Mouse (Mus musculus) midbrain, postnatal 0 days (tissue): Measurements from ENCODE around the gene Ttc23. TPM values are rescaled to one million over a fixed set of nuclear protein-coding genes. Genes with fewer than 3 reads are reported as not detected.
A peak's percentile ranks its signal among the peaks of the same experiment; 100 is the strongest.

Experiments
- ATAC-seq: fragments of 200-750 bp; cut with Nextera tagmentation; 2 replicates; pipeline ENCODE4 v1.8.0; 2017; ENCODE audit warnings: moderate number of reproducible peaks, mild to moderate bottlenecking, moderate TSS enrichment, moderate library complexity; ENCODE audit not compliant: low FRiP score
- DNase-seq: peaks from one replicate; pipeline ENCODE4 v3.0.0-alpha.2; 2015; ENCODE audit warnings: low spot score
- H3K27ac ChIP-seq: fragments of 300-500 bp; sonication (generic); 2 replicates; pipeline ENCODE4 v1.5.1; 2014; ENCODE audit warnings: low read depth, mild to moderate bottlenecking, low read length, mixed read lengths
- H3K27me3 ChIP-seq: fragments of 300-500 bp; sonication (generic); 2 replicates; pipeline ENCODE4 v1.6.1; 2014; ENCODE audit warnings: low read length, control low read depth, mixed read lengths; ENCODE audit not compliant: insufficient read depth
- H3K36me3 ChIP-seq: fragments of 300-500 bp; sonication (generic); 2 replicates; pipeline ENCODE4 v1.6.1; 2014; ENCODE audit warnings: low read length, control low read depth, mixed read lengths; ENCODE audit not compliant: insufficient read depth
- H3K4me1 ChIP-seq: fragments of 300-500 bp; sonication (generic); 2 replicates; pipeline ENCODE4 v1.6.1; 2014; ENCODE audit warnings: mild to moderate bottlenecking, control low read depth, antibody characterized with exemption, low read length, mixed read lengths; ENCODE audit not compliant: insufficient read depth
- H3K4me2 ChIP-seq: fragments of 300-500 bp; sonication (generic); 2 replicates; pipeline ENCODE4 v1.6.1; 2014; ENCODE audit warnings: low read depth, mild to moderate bottlenecking, low read length, mixed read lengths; ENCODE audit not compliant: poor library complexity, severe bottlenecking
- H3K4me3 ChIP-seq: fragments of 300-500 bp; sonication (generic); 2 replicates; pipeline ENCODE4 v1.5.1; 2014; ENCODE audit warnings: low read depth, mild to moderate bottlenecking, low read length, moderate library complexity
- H3K9ac ChIP-seq: fragments of 300-500 bp; sonication (generic); replicated peaks from 2 replicates; pipeline ENCODE4 v1.6.1; 2014; ENCODE audit warnings: mild to moderate bottlenecking, low read length, moderate library complexity, mixed read lengths; ENCODE audit not compliant: poor library complexity, severe bottlenecking
- H3K9me3 ChIP-seq: fragments of 300-500 bp; sonication (generic); 2 replicates; pipeline ENCODE4 v1.6.1; 2016; ENCODE audit warnings: low read length, control low read depth
- CTCF ChIP-seq: IDR thresholded peaks from 2 replicates; pipeline ENCODE4 v1.5.1; 2016; ENCODE audit warnings: antibody characterized with exemption, mild to moderate bottlenecking
- WGBS: fragments of 180-500 bp; shearing (Covaris S2); extraction: QIAGEN DNeasy Blood & Tissue Kit; methylation state at CpG from one replicate; pipeline ENCODE4 v1.1.7; 2014; 5-methylcytosine and 5-hydroxymethylcytosine counted together
- polyA plus RNA-seq: library from polyadenylated mRNA; unstranded; fragments of >200 nt; fragmentation: Nextera tagmentation; extraction: Ambion mirVana; gene quantifications from 2 replicates; pipeline ENCODE4 v1.2.1, GENCODE M21; 2015
- total RNA-seq: library from RNA; depleted of rRNA; stranded (reverse); fragments of >200 nt; gene quantifications from 2 replicates; pipeline ENCODE4 v1.2.3, GENCODE M21; 2014

Ttc23 gene
- total and polyA plus RNA-seq, 2 experiments from 2014 or later = 4.6 to 5.9 TPM

- Histone ChIP-seq H3K27ac (no peak overlapping the region), H3K9ac (no peak overlapping the region), H3K9me3 (no peaks in the 10 kb centered on the region), H3K4me2 (no peak overlapping the region), H3K27me3 (no peaks in the 10 kb centered on the region), H3K4me3 (no peak overlapping the region), H3K4me1 (no peaks in the 10 kb centered on the region), H3K36me3 (no peaks in the 10 kb centered on the region)
- WGBS = 91% methylated on average over 9 of the region's 9 CpGs
- DNase-seq (no peak), ATAC-seq (no peak)
- TF ChIP-seq CTCF = no peak
Observed at GRCm38 (mm10) chr7:67681078-67681477, 33.9 kb downstream of the Ttc23 start.

GRCm38 (mm10) chr7:67683006-67683405 lies 35.8 kb downstream of the Ttc23 start:
- no peaks in the 10 kb centered on the region for H3K9me3 ChIP-seq
- 88% methylated on average over 16 of the region's 16 CpGs for WGBS
- H3K4me1 ChIP-seq = no peaks in the 10 kb centered on the region
- ATAC-seq = no peak
- H3K4me3 ChIP-seq = no peak overlapping the region
- H3K27me3 ChIP-seq = no peaks in the 10 kb centered on the region
- DNase-seq = no peak
- no peak overlapping the region for H3K27ac ChIP-seq
- 0 out of 2 replicates have a peak, but pooled peaks have one; percentile 9 for TF ChIP-seq CTCF
- no peak overlapping the region for H3K4me2 ChIP-seq
- no peaks in the 10 kb centered on the region for H3K36me3 ChIP-seq
- no peak overlapping the region for H3K9ac ChIP-seq

DNA sequence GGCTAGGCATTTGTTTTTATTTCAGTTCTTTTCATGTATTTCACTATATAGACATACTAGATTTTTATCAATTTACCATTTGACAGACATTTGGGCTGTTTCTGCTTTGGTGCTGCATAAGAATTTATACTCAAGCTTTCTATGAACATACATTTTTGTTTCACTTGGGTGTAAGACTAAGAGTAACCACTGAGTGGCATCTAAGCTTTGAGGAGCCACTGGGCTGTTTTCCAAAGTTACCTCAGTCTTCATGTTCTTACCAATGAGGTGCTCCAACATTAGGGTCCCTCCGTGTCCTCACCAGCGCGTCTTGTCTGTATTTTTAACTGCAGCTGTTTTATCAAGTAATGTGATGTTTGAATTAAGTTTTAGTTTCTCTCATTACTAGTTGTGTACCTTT lies 39.3 kb downstream of the Ttc23 start:
- Histone ChIP-seq H3K4me1 (no peaks in the 10 kb centered on the region), H3K4me2 (no peak overlapping the region), H3K4me3 (no peak overlapping the region), H3K9me3 (no peaks in the 10 kb centered on the region), H3K36me3 (no peaks in the 10 kb centered on the region), H3K27ac (no peak overlapping the region), H3K27me3 (no peaks in the 10 kb centered on the region), H3K9ac (no peak overlapping the region)
- ATAC-seq (no peak), DNase-seq (peak; percentile 48)
- WGBS = 98% methylated on average over 3 of the region's 3 CpGs
- TF ChIP-seq CTCF = peak; percentile 42

- DNase-seq = no peak
- Histone ChIP-seq H3K4me3 (no peak overlapping the region), H3K4me1 (no peaks in the 10 kb centered on the region), H3K9me3 (no peaks in the 10 kb centered on the region), H3K27me3 (no peaks in the 10 kb centered on the region), H3K9ac (no peak overlapping the region), H3K4me2 (no peak overlapping the region), H3K36me3 (no peaks in the 10 kb centered on the region), H3K27ac (no peak overlapping the region)
- WGBS = 59% methylated on average over 3 of the region's 3 CpGs
- no peak for ATAC-seq
- no peak for TF ChIP-seq CTCF
Observed at GRCm38 (mm10) chr7:67688281-67688680, 41.1 kb downstream of the Ttc23 start.

GRCm38 (mm10) chr7:67689793-67690192 lies 42.6 kb downstream of the Ttc23 start:
- no peaks in the 10 kb centered on the region for H3K9me3 ChIP-seq
- ATAC-seq (no peak), DNase-seq (no peak)
- H3K36me3 ChIP-seq = no peaks in the 10 kb centered on the region
- no peak for TF ChIP-seq CTCF
- 83% methylated on average over 7 of the region's 7 CpGs for WGBS
- H3K4me2 ChIP-seq = no peak overlapping the region
- H3K27me3 ChIP-seq = no peaks in the 10 kb centered on the region
- no peak overlapping the region for H3K9ac ChIP-seq
- no peaks in the 10 kb centered on the region for H3K4me1 ChIP-seq
- no peak overlapping the region for H3K4me3 ChIP-seq
- no peak overlapping the region for H3K27ac ChIP-seq

DNA sequence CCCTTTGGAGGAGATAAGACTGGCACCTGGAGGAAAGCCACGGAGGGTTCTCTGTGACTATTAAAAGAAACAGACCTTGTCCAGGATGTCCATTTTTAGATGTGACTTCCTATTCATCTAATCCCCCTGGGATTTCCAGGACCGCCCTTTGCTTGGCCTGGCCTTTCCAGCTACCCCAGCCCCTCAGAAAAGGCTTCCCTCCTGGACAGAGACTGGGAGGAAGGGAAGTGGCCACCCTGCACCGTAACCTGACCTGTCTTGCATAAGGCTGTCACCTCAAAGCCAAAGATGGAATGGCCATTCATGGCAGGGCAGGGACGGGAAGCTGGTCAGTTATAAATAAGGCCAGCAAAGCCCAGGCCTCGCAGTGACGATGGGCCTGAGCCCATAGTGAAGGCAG lies 43.8 kb downstream of the Ttc23 start:
- TF ChIP-seq CTCF = no peak
- H3K4me3 ChIP-seq = no peak overlapping the region
- H3K9me3 ChIP-seq = no peaks in the 10 kb centered on the region
- no peak for DNase-seq
- H3K27ac ChIP-seq = no peak overlapping the region
- H3K36me3 ChIP-seq = no peaks in the 10 kb centered on the region
- no peak overlapping the region for H3K9ac ChIP-seq
- no peak for ATAC-seq
- H3K27me3 ChIP-seq = no peaks in the 10 kb centered on the region
- WGBS = 79% methylated on average over 6 of the region's 6 CpGs
- no peaks in the 10 kb centered on the region for H3K4me1 ChIP-seq
- H3K4me2 ChIP-seq = no peak overlapping the region

DNA sequence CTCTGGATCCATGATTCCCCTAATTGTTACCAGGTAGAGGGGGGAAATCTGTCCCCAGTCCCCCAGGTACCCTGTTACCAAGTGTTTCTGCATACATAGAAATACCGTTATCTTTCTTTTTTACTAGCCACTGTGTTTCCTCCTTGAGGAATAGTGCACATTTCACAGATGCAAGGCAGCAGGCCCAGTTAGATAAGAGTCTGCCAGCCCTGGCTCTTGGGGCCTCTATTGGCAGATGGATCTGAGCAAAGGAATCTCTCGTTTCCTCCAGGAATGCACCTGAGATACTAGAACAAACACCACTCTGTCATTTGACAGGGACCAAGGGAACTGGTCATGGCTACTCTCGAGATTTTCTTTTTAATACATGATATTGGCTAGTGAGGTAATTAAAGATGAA lies 44.9 kb downstream of the Ttc23 start:
- H3K27ac ChIP-seq = no peak overlapping the region
- H3K9me3 ChIP-seq = no peaks in the 10 kb centered on the region
- H3K4me1 ChIP-seq = no peaks in the 10 kb centered on the region
- ATAC-seq (no peak), DNase-seq (no peak)
- 76% methylated on average over 3 of the region's 3 CpGs for WGBS
- no peak for TF ChIP-seq CTCF
- no peak overlapping the region for H3K9ac ChIP-seq
- no peaks in the 10 kb centered on the region for H3K27me3 ChIP-seq
- no peaks in the 10 kb centered on the region for H3K36me3 ChIP-seq
- no peak overlapping the region for H3K4me2 ChIP-seq
- H3K4me3 ChIP-seq = no peak overlapping the region
